Mouse (Mus musculus) ovary, adult 2 months (tissue): Measurements from ENCODE around the gene Irf6. TPM values are rescaled to one million over a fixed set of nuclear protein-coding genes. Genes with fewer than 3 reads are reported as not detected.

Source experiments
- polyA plus RNA-seq: library from polyadenylated mRNA; depleted of rRNA; stranded (reverse); fragments of >200 nt; gene quantifications from 2 replicates; pipeline ENCODE4 v1.2.3, GENCODE M21; 2012; rRNA removed

Gene Irf6
- polyA plus RNA-seq: 34.5 and 40.2 TPM in 2 replicates

DNA sequence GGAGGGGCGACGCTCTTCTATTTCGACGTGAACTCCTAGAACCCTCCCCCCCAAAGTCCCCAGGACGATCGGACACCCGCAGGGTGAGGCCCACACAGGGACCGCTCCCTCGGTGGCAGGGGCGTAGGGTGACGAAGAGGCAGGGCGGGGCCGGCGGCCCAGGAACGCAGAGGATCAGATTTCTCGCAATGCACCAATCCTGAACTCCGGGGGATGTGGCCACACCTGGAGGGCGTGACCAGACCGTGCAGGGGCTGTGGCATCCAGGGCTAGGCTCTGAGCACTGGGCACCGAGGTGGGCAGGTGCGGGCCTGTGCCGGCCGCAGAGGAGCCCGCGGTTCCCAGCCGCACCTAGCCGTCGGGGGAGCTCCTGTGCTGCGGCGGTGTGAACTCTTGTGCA is at the start of gene Irf6:
TSS of gene Irf6 (plus strand) at position 240 of the 400 bp plus-strand sequence.

DNA sequence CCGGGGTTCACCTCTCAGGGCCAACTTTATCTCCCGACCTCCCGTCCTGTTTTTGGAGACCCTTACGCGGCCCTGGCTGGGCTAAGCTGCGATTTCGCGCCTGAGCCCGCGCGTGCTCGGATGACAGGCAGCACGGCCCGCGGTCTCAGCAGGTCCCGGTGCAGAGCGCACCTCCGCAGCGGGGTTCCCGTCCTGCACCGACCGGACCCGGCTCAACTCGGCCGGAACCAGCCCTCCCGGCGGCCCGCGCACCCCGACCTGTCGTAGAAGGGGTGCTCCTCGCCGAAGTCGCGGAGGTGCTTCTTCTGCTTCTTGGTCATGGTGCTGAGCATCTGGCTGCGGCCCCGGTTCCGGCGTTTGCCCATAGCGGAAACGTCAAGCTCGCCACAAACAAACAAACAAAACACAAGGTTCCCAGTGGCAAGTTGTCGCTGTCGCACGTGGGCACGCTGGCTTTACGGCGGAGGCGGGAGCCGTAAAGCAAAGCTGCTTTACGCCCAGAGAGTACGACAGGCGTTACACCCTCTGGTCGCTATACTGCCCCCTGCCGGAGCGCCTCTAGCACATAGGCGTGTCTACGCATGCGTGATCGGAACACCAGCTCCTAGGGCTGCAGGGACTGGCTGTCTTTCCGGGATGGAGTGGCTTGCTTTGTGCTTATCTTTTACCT is 23.0 kb upstream of the Irf6 start, which contains the start of gene Diexf:
TSS of gene Diexf (minus strand) at position 487 of the 670 bp plus-strand sequence.

DNA sequence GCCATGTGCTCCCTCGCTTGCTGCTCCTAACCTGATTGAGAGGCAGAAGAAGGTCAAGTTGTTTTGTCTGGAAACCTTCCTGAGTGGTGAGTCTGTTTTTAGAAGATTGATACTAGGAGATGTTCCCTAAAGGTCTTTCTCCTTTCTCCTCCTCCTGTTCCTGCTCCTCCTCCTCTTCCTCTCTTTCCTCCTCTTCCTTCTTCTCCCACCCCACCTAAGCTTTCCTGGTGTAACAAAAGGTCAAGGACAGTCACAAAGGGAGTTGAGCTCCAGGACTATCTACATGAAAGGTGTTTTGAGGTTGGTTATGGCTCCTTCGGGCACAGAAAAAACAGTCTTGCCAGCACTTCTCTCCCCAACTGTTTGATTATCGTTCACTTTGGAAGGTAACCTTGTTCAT is 14.8 kb downstream of the Irf6 start, which contains the start of gene A130010J15Rik:
TSS of gene A130010J15Rik (plus strand) at position 301 of the 400 bp plus-strand sequence.

DNA sequence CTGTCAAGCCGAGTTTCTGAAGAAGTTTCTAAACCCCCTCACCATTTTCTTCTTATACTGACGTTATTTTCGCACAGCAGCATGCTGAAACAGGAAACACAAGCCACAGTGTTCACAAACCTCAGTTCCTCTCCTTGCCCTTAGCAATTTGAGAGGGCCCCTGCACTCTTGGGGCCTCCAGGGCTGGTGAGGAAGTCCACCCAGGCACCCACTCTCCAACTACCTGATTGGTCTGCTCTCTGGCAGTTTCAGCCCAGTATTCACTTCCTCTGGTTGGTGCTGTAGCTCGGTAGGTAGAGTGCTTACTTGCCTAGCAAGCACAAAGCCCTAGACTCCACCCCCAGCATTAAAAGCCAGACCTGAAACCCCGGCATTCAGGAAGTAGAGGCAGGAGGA is 48.5 kb downstream of the Irf6 start, which contains the start of gene Traf3ip3:
TSS of gene Traf3ip3 (minus strand) at position 321 of the 396 bp plus-strand sequence.

DNA sequence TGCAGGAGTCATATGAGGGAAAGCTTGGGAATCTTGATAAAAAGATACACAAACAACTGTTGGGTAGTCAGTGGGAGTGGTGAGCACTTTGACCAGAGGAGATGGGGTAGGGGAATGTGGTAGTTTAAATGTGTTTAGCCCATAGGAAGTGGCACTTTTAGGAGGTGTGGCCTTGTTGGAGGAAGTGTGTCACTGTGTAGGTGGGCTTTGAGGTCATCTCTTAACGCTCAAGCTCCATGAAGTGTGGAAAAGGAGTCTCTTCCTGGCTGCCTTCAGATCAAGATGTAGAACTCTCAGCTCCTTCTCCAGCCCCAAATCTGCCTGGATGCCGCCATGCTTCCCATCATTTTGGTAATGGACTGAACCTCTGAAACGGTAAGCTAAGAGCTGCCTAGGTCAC is 54.6 kb downstream of the Irf6 start, which contains the start of gene Lamb3:
TSS of gene Lamb3 (plus strand) at position 197 of the 400 bp plus-strand sequence.

Other genes with a start within 250 kb of the Irf6 start
- gene Syt14, start 117.3 kb upstream of the Irf6 start, polyA plus RNA-seq: 0.82 and 0.86 TPM in 2 replicates
- 17.7 and 21.5 TPM in 2 replicates for gene Diexf, start 22.8 kb upstream of the Irf6 start, polyA plus RNA-seq
- gene A130010J15Rik, start 14.9 kb downstream of the Irf6 start, polyA plus RNA-seq: 2.8 and 3.5 TPM in 2 replicates
- gene Traf3ip3, start 48.6 kb downstream of the Irf6 start, polyA plus RNA-seq: 0.74 and 1.0 TPM in 2 replicates
- gene Lamb3, start 54.6 kb downstream of the Irf6 start, polyA plus RNA-seq: 3.4 and 5.9 TPM in 2 replicates
- 7.1 and 10.1 TPM in 2 replicates for gene Hsd11b1, start 111.0 kb downstream of the Irf6 start, polyA plus RNA-seq
- 156 and 212 TPM in 2 replicates for gene G0s2, start 120.1 kb downstream of the Irf6 start, polyA plus RNA-seq
- 2.7 and 3.2 TPM in 2 replicates for gene Camk1g, start 217.2 kb downstream of the Irf6 start, polyA plus RNA-seq